Mouse (Mus musculus): ENCODE data around the gene Clec16a. TPM values are rescaled to one million over a fixed set of nuclear protein-coding genes. Genes with fewer than 3 reads are reported as not detected.

Clec16a gene
- polyA plus RNA-seq, 1 experiment from 2014 or later = 24.9 TPM

DNA sequence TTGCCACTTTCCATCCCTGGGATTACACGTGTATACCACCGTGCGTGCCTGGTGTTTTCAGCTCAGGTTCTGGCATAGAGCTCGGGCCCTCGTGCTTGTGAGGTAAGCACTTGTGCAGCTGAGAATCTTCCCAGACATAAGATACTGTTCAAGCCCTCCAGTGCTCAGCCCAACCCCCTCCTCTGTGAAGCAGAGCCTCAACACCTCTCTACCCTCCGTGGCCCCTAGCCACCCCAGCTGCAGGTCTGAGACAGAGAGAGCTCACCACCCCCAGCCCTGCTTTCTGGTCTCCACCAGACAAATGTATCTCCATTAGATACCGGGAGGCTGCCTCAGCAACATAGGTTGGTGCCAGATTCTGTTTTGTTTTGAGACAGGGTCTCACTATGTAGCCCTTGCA is 204.1 kb downstream of the Clec16a start:
- 0 out of 2 replicates have a peak overlapping the region, but pooled peaks have one; percentile 2 for H3K27ac ChIP-seq (replicated peaks)
- no peak for ATAC-seq (ENCODE audit: extremely low read depth, insufficient number of reproducible peaks, low FRiP score, low TSS enrichment)
- H3K27me3 ChIP-seq (replicated peaks) = peaks cover 8% of the 10 kb centered on the region; the same call in 1 of the 2 replicates
- WGBS = 26% methylated on average over 7 of the region's 7 CpGs
- no peaks in the 10 kb centered on the region for H3K9me3 ChIP-seq
- H3K9ac ChIP-seq = no peak overlapping the region
- no peak overlapping the region for H3K4me2 ChIP-seq
- H3K4me3 ChIP-seq = no peak overlapping the region
- H3K36me3 ChIP-seq = no peaks in the 10 kb centered on the region
- peaks cover 20% of the 10 kb centered on the region for H3K4me1 ChIP-seq

DNA sequence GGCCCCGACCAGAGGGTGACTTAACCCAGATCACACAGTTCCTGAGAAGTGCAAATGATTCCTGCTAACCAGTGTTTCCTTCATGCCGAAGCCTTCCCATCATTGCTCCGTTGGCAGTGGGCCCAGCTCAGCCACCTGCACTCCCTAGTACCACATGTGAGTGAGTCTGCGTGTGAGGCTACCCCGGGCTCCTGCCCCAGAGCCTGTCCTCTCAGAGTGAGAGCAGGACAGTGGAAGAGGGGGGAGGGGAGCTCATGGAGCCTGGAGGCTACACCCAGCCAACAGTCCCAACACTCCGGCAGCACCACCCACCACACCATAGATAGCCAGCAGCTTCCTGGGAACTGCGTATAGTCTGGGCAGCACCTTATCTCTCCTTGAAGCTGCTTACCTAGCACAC is 204.7 kb downstream of the Clec16a start:
- peaks cover 9% of the 10 kb centered on the region; the same call in 1 of the 2 replicates for H3K27me3 ChIP-seq (replicated peaks)
- H3K36me3 ChIP-seq = no peaks in the 10 kb centered on the region
- ATAC-seq (ENCODE audit: extremely low read depth, insufficient number of reproducible peaks, low FRiP score, low TSS enrichment) = 0 out of 2 replicates have a peak, but pooled peaks have one; percentile 27
- H3K9me3 ChIP-seq = no peaks in the 10 kb centered on the region
- no peak overlapping the region for H3K9ac ChIP-seq
- no peak overlapping the region for H3K4me2 ChIP-seq
- 0 out of 2 replicates have a peak overlapping the region, but pooled peaks have one; percentile 2 for H3K27ac ChIP-seq (replicated peaks)
- H3K4me1 ChIP-seq = peaks cover 20% of the 10 kb centered on the region
- no peak overlapping the region for H3K4me3 ChIP-seq
- 23% methylated on average over 7 of the region's 7 CpGs for WGBS

DNA sequence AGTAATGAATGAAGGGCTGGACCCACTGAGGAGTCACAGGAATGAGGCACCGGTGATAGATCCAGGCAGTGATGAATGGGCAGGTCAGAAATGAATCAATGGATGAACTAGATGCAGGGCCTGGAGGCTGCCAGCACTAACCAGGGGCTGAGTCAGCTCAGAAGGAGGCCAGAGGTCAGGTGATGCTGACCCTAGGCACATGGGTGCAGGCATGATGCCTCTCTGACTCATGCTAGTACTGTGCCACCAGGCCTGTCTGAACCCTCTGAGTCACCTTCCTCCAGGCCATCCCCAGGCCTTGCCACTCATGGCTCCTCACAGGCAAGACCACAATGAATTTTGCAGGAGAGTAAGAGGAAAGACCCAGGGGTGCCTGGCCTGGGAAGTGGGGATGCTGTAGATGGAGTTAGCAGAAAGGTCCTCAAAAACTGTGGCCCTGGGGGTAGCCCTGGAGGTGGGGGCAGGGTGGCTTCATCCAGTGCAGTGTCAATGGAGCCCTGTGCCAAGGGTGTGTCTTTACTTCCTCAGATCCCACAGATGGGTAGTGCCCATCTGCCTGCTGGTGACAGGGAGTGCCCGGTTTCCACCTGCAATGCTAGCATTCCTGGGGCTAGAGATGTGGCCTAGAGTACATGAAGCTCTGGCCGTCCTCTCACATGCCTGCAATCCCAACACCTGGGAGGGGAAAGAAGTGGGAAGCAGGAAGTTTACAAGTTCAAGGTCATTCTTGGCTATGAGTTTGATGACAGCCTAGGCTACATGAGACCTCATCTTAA is 209.6 kb downstream of the Clec16a start:
- H3K4me3 ChIP-seq = no peak overlapping the region
- no peak overlapping the region for H3K4me2 ChIP-seq
- H3K27ac ChIP-seq (replicated peaks) = no peak overlapping the region
- WGBS = 71% methylated on average over 3 of the region's 3 CpGs
- no peak overlapping the region for H3K9ac ChIP-seq
- H3K4me1 ChIP-seq = peaks cover 8% of the 10 kb centered on the region
- ATAC-seq (ENCODE audit: extremely low read depth, insufficient number of reproducible peaks, low FRiP score, low TSS enrichment) = no peak; the same call in 1 of the 2 replicates
- no peaks in the 10 kb centered on the region for H3K9me3 ChIP-seq
- H3K27me3 ChIP-seq (replicated peaks) = peaks cover 19% of the 10 kb centered on the region; the same call in 1 of the 2 replicates
- no peaks in the 10 kb centered on the region for H3K36me3 ChIP-seq

DNA sequence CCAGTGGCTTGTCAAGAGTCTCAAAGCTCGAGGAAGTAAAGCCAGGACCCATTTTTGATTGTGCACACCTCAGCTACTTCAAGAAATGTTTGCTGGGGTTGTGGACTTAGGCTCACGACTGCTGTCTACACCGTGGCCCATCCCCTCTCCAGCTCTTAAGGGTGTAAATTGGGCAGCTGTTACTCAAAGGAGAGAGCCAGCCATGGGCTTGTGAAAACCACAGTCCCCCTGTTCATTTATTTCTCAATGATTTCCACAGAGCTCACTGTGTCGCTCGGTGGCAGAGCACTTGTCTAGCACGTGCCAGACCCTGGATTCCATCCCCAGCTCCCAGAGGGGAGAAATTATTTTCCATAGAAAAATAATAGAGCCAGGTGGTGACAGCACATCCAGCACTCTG is 211.0 kb downstream of the Clec16a start:
- H3K4me2 ChIP-seq = no peak overlapping the region
- no peaks in the 10 kb centered on the region for H3K36me3 ChIP-seq
- no peak overlapping the region for H3K9ac ChIP-seq
- H3K27ac ChIP-seq (replicated peaks) = no peak overlapping the region
- 71% methylated on average over 6 of the region's 6 CpGs for WGBS
- peaks cover 3% of the 10 kb centered on the region for H3K4me1 ChIP-seq
- peaks cover 19% of the 10 kb centered on the region; the same call in 1 of the 2 replicates for H3K27me3 ChIP-seq (replicated peaks)
- ATAC-seq (ENCODE audit: extremely low read depth, insufficient number of reproducible peaks, low FRiP score, low TSS enrichment) = no peak
- H3K9me3 ChIP-seq = no peaks in the 10 kb centered on the region
- no peak overlapping the region for H3K4me3 ChIP-seq

DNA sequence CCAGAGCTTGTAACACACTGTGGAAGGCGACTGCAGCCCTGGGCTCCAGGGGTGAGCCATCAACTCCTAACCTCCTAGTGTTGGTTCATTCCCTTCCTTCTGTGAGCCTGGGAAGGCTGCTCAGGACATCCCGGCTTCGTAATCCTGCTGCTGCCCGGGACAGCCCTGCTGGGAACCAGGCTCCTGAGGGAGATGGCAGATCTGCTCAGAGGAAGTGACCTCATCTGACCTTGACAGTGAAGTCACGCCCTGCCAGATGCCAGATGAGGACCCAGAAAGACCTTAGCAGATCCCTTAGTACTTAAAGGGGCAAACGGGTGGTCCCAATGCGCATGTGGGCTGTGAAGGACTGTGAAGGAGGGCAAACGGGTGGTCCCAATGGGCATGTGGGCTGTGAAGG is 216.0 kb downstream of the Clec16a start:
- no peak for ATAC-seq (ENCODE audit: extremely low read depth, insufficient number of reproducible peaks, low FRiP score, low TSS enrichment)
- no peak overlapping the region for H3K9ac ChIP-seq
- peaks cover 6% of the 10 kb centered on the region for H3K4me1 ChIP-seq
- H3K4me2 ChIP-seq = no peak overlapping the region
- H3K36me3 ChIP-seq = no peaks in the 10 kb centered on the region
- H3K27me3 ChIP-seq (replicated peaks) = peaks cover 14% of the 10 kb centered on the region; the same call in 1 of the 2 replicates
- no peaks in the 10 kb centered on the region for H3K9me3 ChIP-seq
- 57% methylated on average over 8 of the region's 8 CpGs for WGBS
- H3K4me3 ChIP-seq = no peak overlapping the region
- H3K27ac ChIP-seq (replicated peaks) = no peak overlapping the region

DNA sequence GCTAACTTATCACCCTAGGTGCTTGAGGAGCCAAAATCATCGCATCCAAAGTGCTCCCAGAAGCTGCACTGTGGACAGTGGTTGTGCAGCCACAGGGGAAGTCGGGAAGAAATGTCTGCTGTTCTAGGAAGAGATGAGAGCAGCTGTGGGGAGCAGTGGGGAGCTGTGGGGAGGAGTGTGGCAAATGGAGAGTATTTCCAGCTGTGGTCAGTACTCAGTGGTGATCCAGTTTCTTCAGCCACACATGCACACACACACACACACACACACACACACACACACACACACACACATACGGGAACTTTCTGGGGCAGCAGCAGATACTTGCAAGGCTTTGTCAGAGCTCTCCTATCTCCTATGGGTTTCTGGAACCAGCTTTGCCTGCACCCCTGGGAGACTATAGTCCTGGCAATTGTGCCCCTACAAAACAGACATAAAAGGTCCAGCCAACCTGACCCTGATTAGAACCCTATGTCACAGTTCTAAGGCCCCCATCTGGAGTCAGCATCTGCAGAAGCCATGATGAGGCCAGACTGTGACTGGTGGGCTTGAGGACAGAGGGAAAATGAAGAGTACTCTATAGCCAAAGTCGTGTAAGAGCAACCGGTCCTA is 217.5 kb downstream of the Clec16a start:
- no peak for ATAC-seq (ENCODE audit: extremely low read depth, insufficient number of reproducible peaks, low FRiP score, low TSS enrichment)
- H3K9ac ChIP-seq = no peak overlapping the region
- 67% methylated on average over 5 of the region's 5 CpGs for WGBS

DNA sequence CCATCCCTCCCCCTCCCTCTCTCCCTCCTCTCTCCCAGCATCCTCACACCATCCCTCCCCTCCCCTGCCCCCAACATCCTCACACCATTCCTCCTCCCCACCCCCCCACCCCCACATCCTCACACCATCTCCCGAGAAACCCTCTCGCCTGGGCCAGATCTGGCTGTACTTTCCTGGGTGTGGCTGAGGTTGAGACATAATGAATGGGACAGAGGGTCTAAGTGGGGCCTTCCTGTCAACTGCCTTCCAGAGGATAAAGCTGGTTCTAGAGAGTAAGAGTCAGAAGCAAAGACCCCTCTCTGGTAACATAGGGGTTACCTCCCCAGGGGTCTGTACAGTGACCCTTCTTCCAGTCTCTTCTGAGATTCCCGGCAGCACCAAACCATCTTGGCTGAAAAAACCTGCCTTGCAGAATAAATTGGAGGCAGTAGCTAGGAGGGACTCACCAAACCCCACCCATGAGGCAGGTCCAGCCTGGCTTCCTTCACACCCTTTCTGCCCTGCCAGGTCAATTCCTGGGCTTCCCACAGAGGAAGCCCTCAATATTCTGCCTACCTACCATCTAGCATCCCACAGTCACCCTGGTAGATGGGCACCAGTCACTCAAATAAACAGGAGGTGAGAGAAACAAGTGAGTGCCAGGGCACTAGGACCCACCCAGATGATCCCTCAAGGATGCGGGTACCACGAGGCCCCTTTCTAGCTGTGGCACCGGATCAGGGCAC is 218.6 kb downstream of the Clec16a start:
- Histone ChIP-seq H3K9me3 (no peaks in the 10 kb centered on the region), H3K4me3 (no peak overlapping the region), H3K36me3 (no peaks in the 10 kb centered on the region), H3K9ac (no peak overlapping the region), H3K4me1 (peaks cover 6% of the 10 kb centered on the region), H3K4me2 (no peak overlapping the region), H3K27me3 (replicated peaks) (peaks cover 11% of the 10 kb centered on the region), H3K27ac (replicated peaks) (no peak overlapping the region)
- ATAC-seq (ENCODE audit: extremely low read depth, insufficient number of reproducible peaks, low FRiP score, low TSS enrichment) = no peak
- WGBS = 49% methylated on average over 6 of the region's 6 CpGs

More for the DNA sequence above, 217.5 kb downstream of the Clec16a start:
- Histone ChIP-seq H3K9me3 (no peaks in the 10 kb centered on the region), H3K4me3 (no peak overlapping the region), H3K27ac (replicated peaks) (no peak overlapping the region), H3K4me1 (peaks cover 6% of the 10 kb centered on the region), H3K27me3 (replicated peaks) (peaks cover 14% of the 10 kb centered on the region; the same call in 1 of the 2 replicates), H3K4me2 (no peak overlapping the region), H3K36me3 (no peaks in the 10 kb centered on the region)

DNA sequence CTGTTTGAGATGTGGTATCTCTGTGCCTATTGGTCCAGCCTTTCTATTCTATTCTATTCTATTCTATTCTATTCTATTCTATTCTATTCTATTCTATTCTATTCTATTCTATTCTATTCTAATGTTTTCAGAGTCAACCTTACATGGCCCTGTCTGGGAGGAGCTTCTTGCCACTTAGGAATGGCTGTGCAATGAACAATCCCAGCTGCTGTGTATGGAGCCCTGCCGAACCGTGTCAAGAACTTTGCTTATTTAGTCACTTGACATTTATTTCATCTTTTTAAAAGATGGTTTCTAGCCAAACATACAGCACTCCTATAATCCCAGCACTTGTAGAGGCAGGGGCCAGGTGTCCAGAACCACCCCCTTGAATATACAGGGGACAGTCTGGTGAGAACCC is 219.2 kb downstream of the Clec16a start:
- no peaks in the 10 kb centered on the region for H3K9me3 ChIP-seq
- H3K27me3 ChIP-seq (replicated peaks) = peaks cover 5% of the 10 kb centered on the region
- WGBS = 57% methylated on average over 2 of the region's 2 CpGs
- no peak overlapping the region for H3K4me3 ChIP-seq
- H3K27ac ChIP-seq (replicated peaks) = no peak overlapping the region
- no peak overlapping the region for H3K9ac ChIP-seq
- no peaks in the 10 kb centered on the region for H3K36me3 ChIP-seq
- H3K4me1 ChIP-seq = peaks cover 8% of the 10 kb centered on the region
- no peak for ATAC-seq (ENCODE audit: extremely low read depth, insufficient number of reproducible peaks, low FRiP score, low TSS enrichment)
- H3K4me2 ChIP-seq = no peak overlapping the region

DNA sequence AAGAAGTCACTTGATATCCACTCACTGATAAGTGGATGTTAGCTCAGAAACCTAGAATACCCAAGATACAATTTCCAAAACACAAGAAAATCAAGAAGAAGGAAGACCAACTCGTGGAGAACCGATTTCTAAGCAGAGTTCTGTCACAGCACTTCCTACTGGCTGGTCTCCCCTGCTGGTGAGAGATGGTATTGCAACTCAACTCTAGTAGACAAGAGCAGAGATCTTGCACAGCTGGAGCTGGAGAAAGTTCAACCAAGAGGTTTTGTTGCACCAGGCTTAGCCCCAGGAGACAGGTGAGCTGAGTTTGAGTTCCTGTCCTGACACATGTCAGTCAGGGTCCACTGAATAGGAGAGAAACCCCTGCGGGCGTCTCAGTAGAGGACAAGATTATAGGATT is 222.0 kb downstream of the Clec16a start:
- Histone ChIP-seq H3K4me1 (peaks cover 21% of the 10 kb centered on the region), H3K9ac (no peak overlapping the region), H3K27me3 (replicated peaks) (peaks cover 5% of the 10 kb centered on the region), H3K4me2 (no peak overlapping the region), H3K36me3 (no peaks in the 10 kb centered on the region), H3K27ac (replicated peaks) (no peak overlapping the region), H3K9me3 (no peaks in the 10 kb centered on the region), H3K4me3 (no peak overlapping the region)
- no peak for ATAC-seq (ENCODE audit: extremely low read depth, insufficient number of reproducible peaks, low FRiP score, low TSS enrichment)
- 38% methylated on average over 4 of the region's 4 CpGs for WGBS

DNA sequence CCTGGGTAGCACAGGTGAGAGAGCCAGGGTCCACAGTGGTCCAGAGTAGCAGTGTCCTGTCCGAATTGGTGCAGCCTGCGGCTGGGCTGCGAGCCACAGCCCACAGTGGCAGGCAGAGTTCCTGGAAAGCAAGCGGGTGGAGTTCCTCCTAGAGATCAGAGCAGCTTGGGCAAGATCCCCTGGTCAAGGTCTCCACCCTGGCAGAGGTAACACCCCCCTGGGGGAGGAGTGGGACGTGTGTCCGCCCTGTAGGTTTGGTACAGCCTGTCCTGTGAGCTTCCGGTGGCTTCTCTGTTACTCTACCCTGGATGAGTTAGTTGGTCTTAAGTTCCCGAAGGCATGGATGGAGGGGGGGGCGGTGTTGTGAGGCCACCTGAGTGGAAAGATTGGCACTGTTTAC is 223.7 kb downstream of the Clec16a start:
- no peak overlapping the region for H3K9ac ChIP-seq
- ATAC-seq (ENCODE audit: extremely low read depth, insufficient number of reproducible peaks, low FRiP score, low TSS enrichment) = no peak
- no peaks in the 10 kb centered on the region for H3K9me3 ChIP-seq
- H3K4me1 ChIP-seq = peaks cover 21% of the 10 kb centered on the region
- no peak overlapping the region for H3K27ac ChIP-seq (replicated peaks)
- no peak overlapping the region for H3K4me2 ChIP-seq
- 56% methylated on average over 9 of the region's 9 CpGs for WGBS
- no peaks in the 10 kb centered on the region for H3K36me3 ChIP-seq
- no peak overlapping the region for H3K4me3 ChIP-seq
- peaks cover 3% of the 10 kb centered on the region for H3K27me3 ChIP-seq (replicated peaks)

DNA sequence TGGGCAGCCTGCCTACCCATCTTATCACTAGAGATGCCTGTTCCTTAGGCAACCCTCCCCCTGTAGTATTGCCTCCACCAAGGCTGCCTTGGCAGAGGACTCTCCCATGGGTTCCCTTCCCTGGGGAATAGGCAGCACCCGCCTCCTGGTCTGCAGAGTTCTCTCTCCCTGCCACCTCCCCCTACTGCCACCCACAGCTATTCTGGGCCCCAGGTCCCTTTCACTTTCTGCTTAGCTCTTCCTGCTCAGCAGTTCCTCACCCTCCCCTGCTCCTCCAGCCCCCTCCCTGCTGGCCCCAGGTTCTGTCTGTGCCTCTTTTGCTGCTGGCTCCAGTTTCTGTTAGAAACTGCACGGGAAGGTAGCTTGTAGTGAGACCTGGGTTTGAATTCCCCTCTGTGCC is 224.5 kb downstream of the Clec16a start:
- Histone ChIP-seq H3K9me3 (no peaks in the 10 kb centered on the region), H3K4me1 (peaks cover 21% of the 10 kb centered on the region), H3K27me3 (replicated peaks) (no peaks in the 10 kb centered on the region; the same call in none of the 2 replicates), H3K4me3 (no peak overlapping the region), H3K9ac (no peak overlapping the region), H3K4me2 (no peak overlapping the region), H3K36me3 (no peaks in the 10 kb centered on the region), H3K27ac (replicated peaks) (no peak overlapping the region)
- no peak for ATAC-seq (ENCODE audit: extremely low read depth, insufficient number of reproducible peaks, low FRiP score, low TSS enrichment)
- WGBS = 37% methylated on average over 2 of the region's 2 CpGs
